Mouse (Mus musculus): ENCODE data around the gene Mog. TPM values are rescaled to one million over a fixed set of nuclear protein-coding genes. Genes with fewer than 3 reads are reported as not detected.
A peak's percentile ranks its signal among the peaks of the same experiment; 100 is the strongest.

Mog gene
- polyA plus RNA-seq, 2 experiments, result not detected

GRCm38 (mm10) chr17:36982253-36983155 lies 40.7 kb downstream of the Mog start:
- TF ChIP-seq POLR2A (IDR thresholded peaks at IDR 0.05; ENCODE audit: borderline replicate concordance, extremely low read depth, insufficient read depth, insufficient read length), result no peak
- DNase-seq (ENCODE audit: low spot score), result peak; percentile 10
- no peak overlapping the region for H3K4me2 ChIP-seq (replicated peaks; ENCODE audit: low read depth, low read length, severe bottlenecking)
- H3K4me3 ChIP-seq (replicated peaks; ENCODE audit: low read length), result no peak overlapping the region
- no peaks in the 10 kb centered on the region for H3K36me3 ChIP-seq (ENCODE audit: control insufficient read depth, insufficient read depth, low read length)
- ATAC-seq (ENCODE audit: low FRiP score, low read depth), result no peak
- peaks cover 2% of the 10 kb centered on the region; the same call in 1 of the 2 replicates for H3K27me3 ChIP-seq (ENCODE audit: control insufficient read depth, insufficient read depth, low read length)
- H3K27ac ChIP-seq (replicated peaks; ENCODE audit: low read depth, low read length), result no peak overlapping the region
- no peak overlapping the region for H3K9ac ChIP-seq (ENCODE audit: low read depth, low read length, severe bottlenecking)
- H3K9me3 ChIP-seq (ENCODE audit: control insufficient read depth, low read length), result no peaks in the 10 kb centered on the region
- H3K4me1 ChIP-seq (ENCODE audit: control insufficient read depth, insufficient read depth, low read length), result no peaks in the 10 kb centered on the region; the same call in 1 of the 2 replicates
- 29% methylated on average over 5 of the region's 5 CpGs for WGBS

- Histone ChIP-seq H3K9me3 (ENCODE audit: control insufficient read depth, low read length) (no peaks in the 10 kb centered on the region), H3K27ac (replicated peaks; ENCODE audit: low read depth, low read length) (no peak overlapping the region), H3K4me2 (replicated peaks; ENCODE audit: low read depth, low read length, severe bottlenecking) (peak overlapping the region; percentile 28), H3K4me1 (ENCODE audit: control insufficient read depth, insufficient read depth, low read length) (no peaks in the 10 kb centered on the region; the same call in 1 of the 2 replicates), H3K4me3 (replicated peaks; ENCODE audit: low read length) (no peak overlapping the region), H3K27me3 (ENCODE audit: control insufficient read depth, insufficient read depth, low read length) (no peaks in the 10 kb centered on the region), H3K9ac (ENCODE audit: low read depth, low read length, severe bottlenecking) (no peak overlapping the region), H3K36me3 (ENCODE audit: control insufficient read depth, insufficient read depth, low read length) (no peaks in the 10 kb centered on the region)
- no peak for TF ChIP-seq POLR2A (IDR thresholded peaks at IDR 0.05; ENCODE audit: borderline replicate concordance, extremely low read depth, insufficient read depth, insufficient read length)
- ATAC-seq (ENCODE audit: low FRiP score, low read depth) (no peak), DNase-seq (ENCODE audit: low spot score) (no peak)
- WGBS, result 10% methylated on average over 4 of the region's 4 CpGs
Observed at GRCm38 (mm10) chr17:36981845-36982244, 41.4 kb downstream of the Mog start.

- no peaks in the 10 kb centered on the region; the same call in 1 of the 2 replicates for H3K4me1 ChIP-seq (ENCODE audit: control insufficient read depth, insufficient read depth, low read length)
- WGBS, result 12% methylated on average over 18 of the region's 18 CpGs
- no peaks in the 10 kb centered on the region for H3K27me3 ChIP-seq (ENCODE audit: control insufficient read depth, insufficient read depth, low read length)
- ATAC-seq (ENCODE audit: low FRiP score, low read depth) (no peak), DNase-seq (ENCODE audit: low spot score) (no peak)
- no peak for TF ChIP-seq POLR2A (IDR thresholded peaks at IDR 0.05; ENCODE audit: borderline replicate concordance, extremely low read depth, insufficient read depth, insufficient read length)
- H3K36me3 ChIP-seq (ENCODE audit: control insufficient read depth, insufficient read depth, low read length), result no peaks in the 10 kb centered on the region
- 0 out of 2 replicates have a peak within 1 kb of the TSS, but pooled peaks have one; percentile 1 for H3K9ac ChIP-seq (ENCODE audit: low read depth, low read length, severe bottlenecking)
- H3K4me2 ChIP-seq (replicated peaks; ENCODE audit: low read depth, low read length, severe bottlenecking), result peak within 1 kb of the TSS; percentile 28
- H3K9me3 ChIP-seq (ENCODE audit: control insufficient read depth, low read length), result no peaks in the 10 kb centered on the region
- H3K4me3 ChIP-seq (replicated peaks; ENCODE audit: low read length), result no peak within 1 kb of the TSS
- no peak within 1 kb of the TSS for H3K27ac ChIP-seq (replicated peaks; ENCODE audit: low read depth, low read length)
Observed at GRCm38 (mm10) chr17:36981221-36981813, 41.9 kb downstream of the Mog start, which contains the start of gene 2410137M14Rik. 2410137M14Rik (minus strand) TSS chr17:36981237.

DNA sequence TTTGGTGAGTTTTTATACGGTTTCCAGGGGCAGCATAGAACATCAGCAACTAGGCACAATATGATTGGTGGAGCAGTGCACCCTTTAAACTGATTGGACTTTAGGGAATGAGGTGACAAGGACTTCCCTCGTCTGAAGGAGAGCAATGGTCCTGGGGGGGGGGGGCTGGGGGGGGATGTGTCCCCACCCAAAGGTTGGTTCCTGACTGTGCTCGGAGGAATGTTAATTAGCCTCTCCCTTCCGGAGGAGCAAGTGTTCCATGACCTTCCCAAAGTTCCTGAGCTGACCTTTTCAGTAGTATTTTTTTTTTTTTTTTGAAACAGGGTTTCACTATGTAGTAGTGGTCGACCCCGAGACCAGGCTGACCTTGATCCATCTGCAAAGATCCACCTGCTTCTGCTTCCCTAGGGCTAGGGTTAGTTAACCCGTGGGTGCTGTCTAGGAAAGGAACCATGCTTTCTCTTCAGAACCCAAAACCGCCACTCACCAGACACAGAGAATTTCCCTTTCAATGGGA lies 49.9 kb downstream of the Mog start:
- DNase-seq (ENCODE audit: low spot score) (no peak), ATAC-seq (ENCODE audit: low FRiP score, low read depth) (no peak)
- no peak overlapping the region for H3K27ac ChIP-seq (replicated peaks; ENCODE audit: low read depth, low read length)
- no peak for TF ChIP-seq POLR2A (IDR thresholded peaks at IDR 0.05; ENCODE audit: borderline replicate concordance, extremely low read depth, insufficient read depth, insufficient read length)
- H3K4me1 ChIP-seq (ENCODE audit: control insufficient read depth, insufficient read depth, low read length), result no peaks in the 10 kb centered on the region
- no peaks in the 10 kb centered on the region for H3K9me3 ChIP-seq (ENCODE audit: control insufficient read depth, low read length)
- no peaks in the 10 kb centered on the region for H3K27me3 ChIP-seq (ENCODE audit: control insufficient read depth, insufficient read depth, low read length)
- H3K4me2 ChIP-seq (replicated peaks; ENCODE audit: low read depth, low read length, severe bottlenecking), result no peak overlapping the region
- WGBS, result 65% methylated on average over 8 of the region's 8 CpGs
- no peak overlapping the region for H3K4me3 ChIP-seq (replicated peaks; ENCODE audit: low read length)
- H3K36me3 ChIP-seq (ENCODE audit: control insufficient read depth, insufficient read depth, low read length), result no peaks in the 10 kb centered on the region
- no peak overlapping the region for H3K9ac ChIP-seq (ENCODE audit: low read depth, low read length, severe bottlenecking)

- no peak for TF ChIP-seq POLR2A (IDR thresholded peaks at IDR 0.05; ENCODE audit: borderline replicate concordance, extremely low read depth, insufficient read depth, insufficient read length)
- Histone ChIP-seq H3K36me3 (ENCODE audit: control insufficient read depth, insufficient read depth, low read length) (no peaks in the 10 kb centered on the region), H3K9ac (ENCODE audit: low read depth, low read length, severe bottlenecking) (no peak overlapping the region), H3K4me2 (replicated peaks; ENCODE audit: low read depth, low read length, severe bottlenecking) (no peak overlapping the region), H3K4me3 (replicated peaks; ENCODE audit: low read length) (no peak overlapping the region), H3K27ac (replicated peaks; ENCODE audit: low read depth, low read length) (no peak overlapping the region), H3K27me3 (ENCODE audit: control insufficient read depth, insufficient read depth, low read length) (no peaks in the 10 kb centered on the region), H3K4me1 (ENCODE audit: control insufficient read depth, insufficient read depth, low read length) (no peaks in the 10 kb centered on the region), H3K9me3 (ENCODE audit: control insufficient read depth, low read length) (no peaks in the 10 kb centered on the region)
- ATAC-seq (ENCODE audit: low FRiP score, low read depth) (no peak), DNase-seq (ENCODE audit: low spot score) (no peak)
- 80% methylated on average over 3 of the region's 3 CpGs for WGBS
Observed at GRCm38 (mm10) chr17:36972791-36973190, 50.4 kb downstream of the Mog start.
